Mouse (Mus musculus) spleen, embryonic (tissue): Measurements from ENCODE around the gene Sec61a2.

Experiments
- CTCF ChIA-PET: fragments of 350-600 bp; sonication (Branson Sonifier 250); formaldehyde crosslinking; loops from one replicate; lab custom pipeline; 2022; lab: Charles Lee

The Sec61a2 gene

GRCm38 (mm10) chr2:5889412-5889811, 5.8 kb downstream of the Sec61a2 start:
- CTCF ChIA-PET, result interaction anchor here (0.6 kb wide), 2 partner anchors 18 to 49 kb away, joined by 3 read pairs; no protein-coding TSS in a partner anchor

GRCm38 (mm10) chr2:5888865-5889264, 6.4 kb downstream of the Sec61a2 start:
- CTCF ChIA-PET, result interaction anchor here (0.6 kb wide), 1 partner anchor 18 kb away, joined by 3 read pairs; no protein-coding TSS in a partner anchor

- CTCF ChIA-PET, result interaction anchor here (0.6 kb wide), 1 partner anchor 617 kb away, joined by 4 read pairs; no protein-coding TSS in a partner anchor
These were observed 17.8 kb downstream of the Sec61a2 start for GRCm38 (mm10) chr2:5877446-5877845.

- CTCF ChIA-PET, result no interaction called here
These were observed 25.5 kb downstream of the Sec61a2 start for GRCm38 (mm10) chr2:5869746-5870145.

- CTCF ChIA-PET, result interaction anchor here (0.6 kb wide), 1 partner anchor 52 kb away, joined by 4 read pairs; no protein-coding TSS in a partner anchor
These were observed 27.6 kb downstream of the Sec61a2 start for GRCm38 (mm10) chr2:5867681-5868080.

GRCm38 (mm10) chr2:5862834-5863233, 32.4 kb downstream of the Sec61a2 start, which contains the start of gene Gm13199:
Gene Gm13199 (minus strand): TSS chr2:5862934.
- CTCF ChIA-PET, result interaction anchor here (0.6 kb wide), 1 partner anchor 42 kb away, joined by 3 read pairs; no protein-coding TSS in a partner anchor

GRCm38 (mm10) chr2:5851866-5852265, 43.4 kb downstream of the Sec61a2 start:
- CTCF ChIA-PET, result interaction anchor here (0.6 kb wide), 1 partner anchor 432 kb away, joined by 8 read pairs; no protein-coding TSS in a partner anchor

GRCm38 (mm10) chr2:5851116-5851515, 44.1 kb downstream of the Sec61a2 start:
- CTCF ChIA-PET, result no interaction called here

GRCm38 (mm10) chr2:5845826-5846225, 49.4 kb downstream of the Sec61a2 start:
- CTCF ChIA-PET, result no interaction called here

- CTCF ChIA-PET, result interaction anchor here (1.0 to 1.5 kb wide), 2 partner anchors 40 to 131 kb away, joined by 3 to 7 read pairs; partner anchors contain the start of gene Camk1d
These were observed 50.2 kb downstream of the Sec61a2 start, which contains the start of the genes Nudt5 and Cdc123 for GRCm38 (mm10) chr2:5844873-5845631. Gene Nudt5 (plus strand): TSS chr2:5845019. Gene Cdc123 (minus strand): TSS chr2:5845164.

GRCm38 (mm10) chr2:5844181-5844872, 50.9 kb downstream of the Sec61a2 start:
- CTCF ChIA-PET, result interaction anchor here (1.0 to 1.5 kb wide), 2 partner anchors 40 to 130 kb away, joined by 3 to 7 read pairs; partner anchors contain the start of gene Camk1d

GRCm38 (mm10) chr2:5840815-5841214, 54.4 kb downstream of the Sec61a2 start:
- CTCF ChIA-PET, result interaction anchor here (0.5 kb wide), 1 partner anchor 49 kb away, joined by 3 read pairs; no protein-coding TSS in a partner anchor

GRCm38 (mm10) chr2:5825265-5825913, 69.8 kb downstream of the Sec61a2 start:
- CTCF ChIA-PET, result interaction anchor here (0.6 kb wide), 1 partner anchor 361 kb away, joined by 4 read pairs; no protein-coding TSS in a partner anchor

GRCm38 (mm10) chr2:5824685-5825084, 70.5 kb downstream of the Sec61a2 start:
- CTCF ChIA-PET, result interaction anchor here (0.6 kb wide), 3 partner anchors 74 to 496 kb away, joined by 3 to 6 read pairs (median 4); no protein-coding TSS in a partner anchor

GRCm38 (mm10) chr2:5824213-5824612, 71.0 kb downstream of the Sec61a2 start:
- CTCF ChIA-PET, result interaction anchor here (0.6 kb wide), 3 partner anchors 75 to 497 kb away, joined by 3 to 6 read pairs (median 4); no protein-coding TSS in a partner anchor

GRCm38 (mm10) chr2:5822449-5822848, 72.8 kb downstream of the Sec61a2 start:
- CTCF ChIA-PET, result no interaction called here

- CTCF ChIA-PET, result no interaction called here
These were observed 74.0 kb downstream of the Sec61a2 start for GRCm38 (mm10) chr2:5821264-5821663.
